Mouse (Mus musculus): ENCODE results near the gene Lrrc75b.

- TF ChIP-seq EP300 (IDR thresholded peaks at IDR 0.05; ENCODE audit: low read depth) (no peak), CTCF (IDR thresholded peaks at IDR 0.05; ENCODE audit: low read depth) (no peak)
Measured at GRCm38 (mm10) chr10:75505130-75505495, 55.0 kb downstream of the Lrrc75b start.

Data from liver, embryonic 14.5 days (tissue).